Mouse (Mus musculus): ENCODE measurements around the gene Tbx20. TPM values are rescaled to one million over a fixed set of nuclear protein-coding genes. Genes with fewer than 3 reads are reported as not detected.
A peak's percentile ranks its signal among the peaks of the same experiment; 100 is the strongest.

Tbx20 gene
- polyA plus RNA-seq, 1 experiment from 2014 or later: 2.1 TPM

DNA sequence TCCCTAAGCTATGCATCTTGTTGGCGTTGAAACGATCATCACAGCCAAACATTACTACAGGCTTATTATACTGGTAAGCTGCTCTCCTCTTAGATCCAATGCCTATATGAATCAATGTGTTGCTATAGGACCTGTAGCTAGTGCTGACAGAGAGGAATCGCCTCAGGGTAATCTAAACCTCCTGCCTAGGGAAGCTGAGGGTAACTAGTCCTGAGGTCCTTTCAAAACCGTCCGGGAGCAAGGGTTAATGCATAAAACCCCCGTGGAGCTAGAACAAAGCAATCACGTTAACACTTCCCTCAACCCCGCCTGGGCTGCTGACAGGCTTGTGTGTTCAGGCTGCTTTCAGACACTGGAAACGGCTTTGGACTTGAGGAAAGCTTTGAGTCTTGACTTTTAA lies 2.4 kb upstream of the Tbx20 start:
- Histone ChIP-seq H3K36me3 (no peaks in the 10 kb centered on the region), H3K9me3 (no peaks in the 10 kb centered on the region), H3K27ac (no peak overlapping the region), H3K27me3 (peaks cover 97% of the 10 kb centered on the region), H3K9ac (no peak overlapping the region), H3K4me3 (no peak overlapping the region), H3K4me1 (replicated peaks) (peaks cover 34% of the 10 kb centered on the region), H3K4me2 (no peak overlapping the region)
- 1% methylated on average over 9 of the region's 9 CpGs for WGBS
- ATAC-seq (ENCODE audit: low FRiP score): no peak

DNA sequence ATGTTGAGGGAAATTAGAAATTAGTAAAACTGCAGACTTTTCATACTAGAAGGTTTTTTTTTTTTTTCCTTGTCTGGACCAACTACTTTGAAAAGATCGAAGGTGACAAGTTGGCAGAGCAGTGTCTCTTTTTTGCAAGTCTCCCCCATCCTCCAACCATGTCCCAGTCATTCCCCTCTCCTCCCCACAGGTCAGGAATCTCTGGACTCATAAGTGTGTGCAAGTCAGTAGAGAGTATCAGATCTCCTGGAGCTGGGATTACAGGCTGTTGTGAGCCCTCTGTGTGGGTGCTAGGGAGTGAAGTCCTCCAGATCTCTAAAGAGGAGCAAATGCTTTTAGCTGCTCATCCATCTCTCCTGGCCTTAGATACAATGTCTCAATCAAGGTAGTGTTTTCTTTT lies 1.5 kb upstream of the Tbx20 start:
- Histone ChIP-seq H3K9me3 (no peaks in the 10 kb centered on the region), H3K4me3 (no peak overlapping the region), H3K27ac (no peak overlapping the region), H3K27me3 (peaks cover 97% of the 10 kb centered on the region), H3K4me1 (replicated peaks) (peaks cover 28% of the 10 kb centered on the region), H3K4me2 (no peak overlapping the region), H3K9ac (no peak overlapping the region), H3K36me3 (no peaks in the 10 kb centered on the region)
- no peak for ATAC-seq (ENCODE audit: low FRiP score)
- 15% methylated on average over 1 of the region's 1 CpGs for WGBS

DNA sequence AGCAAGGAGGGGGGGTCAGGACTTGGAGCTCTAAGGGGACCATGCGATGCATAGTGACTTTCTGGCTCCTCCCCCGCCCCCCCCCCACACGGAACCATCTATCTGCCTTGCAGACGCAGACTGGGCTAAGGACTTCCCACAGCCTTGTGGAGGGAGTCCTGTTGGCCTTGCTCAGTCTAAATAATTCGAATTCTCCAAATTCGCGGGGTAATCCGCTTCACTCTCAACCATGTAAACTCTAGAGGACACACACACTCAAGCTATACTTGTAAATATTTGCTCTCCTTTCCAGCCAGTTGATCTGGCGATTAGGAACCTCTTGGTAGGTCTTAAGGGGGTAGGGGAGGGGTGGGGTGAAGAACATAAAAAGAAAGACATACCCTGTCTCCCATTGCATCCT lies 898 bp upstream of the Tbx20 start:
- H3K9me3 ChIP-seq: no peaks in the 10 kb centered on the region
- WGBS: 1% methylated on average over 9 of the region's 9 CpGs
- no peaks in the 10 kb centered on the region for H3K36me3 ChIP-seq
- H3K4me1 ChIP-seq (replicated peaks): peaks cover 32% of the 10 kb centered on the region
- H3K27me3 ChIP-seq: peaks cover 97% of the 10 kb centered on the region
- H3K27ac ChIP-seq: no peak overlapping the region
- ATAC-seq (ENCODE audit: low FRiP score): no peak
- H3K4me2 ChIP-seq: no peak overlapping the region
- no peak overlapping the region for H3K9ac ChIP-seq
- no peak overlapping the region for H3K4me3 ChIP-seq

DNA sequence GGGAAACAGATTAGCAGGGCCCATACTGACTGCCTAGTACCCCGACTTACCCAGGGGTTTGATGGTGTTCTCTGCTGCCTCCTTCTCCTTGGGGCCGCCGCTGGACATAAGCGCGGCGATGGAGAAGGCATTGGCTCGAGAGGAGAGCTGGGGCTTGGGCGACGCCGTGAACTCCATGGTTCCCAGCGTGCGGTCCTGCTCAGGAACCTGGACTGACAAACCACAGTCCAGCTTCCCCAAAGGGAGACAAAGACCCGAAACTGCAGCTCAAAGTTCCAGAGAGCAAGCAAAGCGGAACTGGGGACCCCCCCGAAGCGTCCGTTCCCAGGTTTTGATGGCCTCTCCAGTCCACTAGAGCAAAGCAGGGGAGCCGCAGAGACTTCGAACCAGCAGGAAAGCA lies 434 bp downstream of the Tbx20 start:
- Histone ChIP-seq H3K27me3 (peaks cover 94% of the 10 kb centered on the region), H3K4me2 (peak overlapping the region; percentile 44), H3K4me1 (replicated peaks) (peaks cover 33% of the 10 kb centered on the region), H3K27ac (no peak overlapping the region), H3K9me3 (no peaks in the 10 kb centered on the region), H3K9ac (no peak overlapping the region), H3K36me3 (no peaks in the 10 kb centered on the region), H3K4me3 (peak overlapping the region; percentile 30)
- ATAC-seq (ENCODE audit: low FRiP score): peak; percentile 23; the same call in 1 of the 2 replicates
- under 1% methylated on average over 19 of the region's 19 CpGs for WGBS

DNA sequence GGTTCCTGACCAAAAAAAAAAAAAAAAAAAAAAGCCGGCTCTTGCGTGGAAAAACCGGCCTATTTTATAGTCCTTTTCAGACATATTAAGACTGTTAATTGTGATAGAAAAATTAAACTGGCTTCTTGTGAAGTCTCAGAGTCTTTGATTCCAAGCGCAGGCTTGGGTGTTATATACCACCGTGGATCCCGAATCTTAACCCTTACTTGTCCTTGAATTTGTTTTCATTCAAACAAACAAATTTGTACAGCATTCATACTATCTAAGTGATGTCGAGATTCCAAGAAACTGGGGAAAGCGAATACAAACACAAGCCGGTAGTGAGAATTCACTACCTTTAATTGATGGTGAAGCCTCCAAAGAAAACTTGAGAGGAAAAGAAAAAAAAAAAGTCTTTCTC lies 932 bp downstream of the Tbx20 start:
- WGBS: under 1% methylated on average over 9 of the region's 9 CpGs
- Histone ChIP-seq H3K4me2 (no peak overlapping the region), H3K36me3 (no peaks in the 10 kb centered on the region), H3K9me3 (no peaks in the 10 kb centered on the region), H3K27ac (no peak overlapping the region), H3K4me3 (peak overlapping the region; percentile 30; the same call in 1 of the 2 replicates), H3K9ac (no peak overlapping the region), H3K27me3 (peaks cover 95% of the 10 kb centered on the region), H3K4me1 (replicated peaks) (peaks cover 33% of the 10 kb centered on the region)
- no peak for ATAC-seq (ENCODE audit: low FRiP score)

DNA sequence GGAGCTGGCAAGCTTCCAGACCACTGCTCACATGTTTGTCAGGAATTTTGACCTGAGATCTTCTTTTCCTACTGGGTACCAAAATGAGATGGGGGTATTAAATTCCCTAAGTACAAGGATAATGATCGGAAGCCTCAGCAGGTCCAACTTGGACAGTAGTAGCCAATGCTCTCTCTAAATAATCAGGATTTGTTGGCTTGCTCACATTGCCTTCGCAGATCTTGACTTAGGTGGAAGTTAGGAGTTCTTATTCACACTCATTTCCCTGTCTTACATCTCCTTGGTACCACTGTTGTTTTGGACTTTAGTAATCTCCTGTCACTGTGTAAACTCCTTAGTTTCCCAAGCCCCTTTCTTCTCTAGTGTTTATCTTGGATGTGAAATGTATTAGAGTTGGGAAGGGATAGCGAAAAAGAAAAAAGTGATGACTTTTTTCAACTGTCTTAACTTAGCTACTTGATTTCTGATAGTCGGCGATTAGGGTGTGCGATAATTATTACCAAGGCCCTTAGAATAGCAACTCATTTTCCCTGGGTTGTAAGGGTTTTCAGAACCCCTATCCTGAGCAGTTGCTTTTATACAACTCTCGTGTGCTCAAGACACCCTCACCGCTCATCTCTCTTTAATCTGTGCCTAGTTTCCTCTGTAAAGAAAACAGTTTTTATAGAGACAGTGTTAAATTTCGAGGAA lies 1.5 kb downstream of the Tbx20 start:
- Histone ChIP-seq H3K4me2 (no peak overlapping the region), H3K9me3 (no peaks in the 10 kb centered on the region), H3K4me3 (no peak overlapping the region), H3K4me1 (replicated peaks) (peaks cover 27% of the 10 kb centered on the region), H3K36me3 (no peaks in the 10 kb centered on the region), H3K27me3 (peaks cover 95% of the 10 kb centered on the region), H3K9ac (no peak overlapping the region), H3K27ac (no peak overlapping the region)
- ATAC-seq (ENCODE audit: low FRiP score): no peak
- 6% methylated on average over 9 of the region's 9 CpGs for WGBS

DNA sequence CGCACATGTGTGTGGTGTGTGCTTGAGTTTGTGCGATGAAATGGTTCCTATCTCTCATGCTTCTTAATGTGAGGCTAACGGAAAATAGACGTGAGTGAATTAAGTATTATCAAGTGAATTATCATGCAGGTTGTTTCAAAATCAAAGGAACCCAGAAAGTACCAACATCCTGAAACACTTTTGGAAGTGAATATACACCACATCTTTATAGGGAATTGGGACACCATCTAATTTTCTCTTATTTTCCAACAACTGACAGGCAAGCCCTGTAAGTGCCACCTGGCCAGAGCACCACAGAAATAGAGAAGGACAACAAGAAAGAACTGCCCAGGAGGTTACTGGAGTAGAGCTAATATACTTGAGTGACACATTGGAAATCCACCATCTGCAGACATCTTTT lies 2.4 kb downstream of the Tbx20 start:
- no peak overlapping the region for H3K4me3 ChIP-seq
- 12% methylated on average over 4 of the region's 4 CpGs for WGBS
- no peak overlapping the region for H3K4me2 ChIP-seq

DNA sequence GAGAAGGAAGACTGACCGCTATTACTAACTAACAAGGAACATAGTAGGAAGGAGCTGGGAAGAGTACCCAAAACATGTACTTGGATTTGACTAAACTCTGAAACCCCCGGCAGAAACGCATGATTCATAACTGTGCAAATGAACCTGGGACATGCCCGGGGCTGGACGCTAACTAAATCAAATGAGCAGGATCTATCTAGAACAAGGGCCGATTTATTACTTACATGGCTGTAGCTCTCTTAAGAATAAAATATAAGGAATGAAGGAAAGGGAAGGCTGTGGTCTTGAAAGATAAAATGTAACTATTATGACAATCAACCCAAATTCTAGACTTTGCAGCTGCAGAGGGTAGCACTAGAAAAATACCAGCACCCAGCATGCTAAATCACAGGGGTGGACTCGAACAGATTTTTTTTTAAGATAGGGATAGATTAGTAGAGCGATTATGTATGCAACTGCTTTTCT lies 3.1 kb downstream of the Tbx20 start:
- Histone ChIP-seq H3K27me3 (peaks cover 90% of the 10 kb centered on the region), H3K36me3 (no peaks in the 10 kb centered on the region), H3K4me2 (no peak overlapping the region; the same call in 1 of the 2 replicates), H3K9me3 (no peaks in the 10 kb centered on the region), H3K4me1 (replicated peaks) (peaks cover 19% of the 10 kb centered on the region), H3K27ac (no peak overlapping the region), H3K4me3 (peak overlapping the region; percentile 22; the same call in 1 of the 2 replicates), H3K9ac (no peak overlapping the region)
- ATAC-seq (ENCODE audit: low FRiP score): no peak
- WGBS: 9% methylated on average over 8 of the region's 8 CpGs

More for the DNA sequence above, 2.4 kb downstream of the Tbx20 start:
- Histone ChIP-seq H3K27ac (no peak overlapping the region), H3K27me3 (peaks cover 92% of the 10 kb centered on the region), H3K9me3 (no peaks in the 10 kb centered on the region), H3K4me1 (replicated peaks) (peaks cover 20% of the 10 kb centered on the region), H3K36me3 (no peaks in the 10 kb centered on the region), H3K9ac (no peak overlapping the region)
- no peak for ATAC-seq (ENCODE audit: low FRiP score)

DNA sequence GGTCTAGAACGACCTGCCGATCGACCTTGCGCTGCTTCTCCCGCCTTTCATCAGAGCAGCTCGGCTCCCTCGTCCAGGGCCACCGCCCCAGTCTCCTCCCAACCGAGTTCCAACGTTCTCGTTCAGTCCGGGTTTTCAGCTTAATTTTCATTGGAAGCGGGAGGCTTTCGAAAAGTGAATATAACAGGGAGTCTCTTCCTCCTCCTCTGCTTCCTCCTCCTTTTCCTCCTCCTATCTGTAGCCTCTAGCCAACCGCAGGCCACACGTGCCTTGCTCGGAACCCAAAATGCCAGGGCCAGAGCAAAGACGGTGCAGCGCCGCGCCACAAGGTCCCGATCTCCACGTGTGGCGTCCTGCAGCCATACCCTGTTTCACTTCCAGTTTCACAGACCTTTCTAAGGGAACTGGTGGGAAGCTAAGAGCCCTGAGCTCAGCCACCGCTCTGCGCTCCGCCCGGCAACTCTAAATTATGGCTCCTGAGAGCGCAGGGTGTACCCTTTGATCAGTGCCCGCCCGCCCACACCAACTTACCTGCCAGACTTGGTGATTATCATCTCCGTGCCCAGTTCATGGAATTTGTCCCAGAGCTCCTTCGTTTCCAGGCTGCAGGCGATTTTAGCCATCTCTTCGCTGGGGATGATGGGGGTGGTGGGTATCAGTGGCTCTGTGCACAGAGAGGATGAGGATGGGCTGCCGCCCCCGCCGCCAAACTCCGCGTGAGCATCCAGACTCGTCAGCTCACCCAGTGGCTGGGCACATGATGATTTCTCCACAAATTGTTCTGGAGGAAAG lies 3.8 kb downstream of the Tbx20 start:
- under 1% methylated on average over 41 of the region's 41 CpGs for WGBS
- peak overlapping the region; percentile 22 for H3K4me3 ChIP-seq
- no peak for ATAC-seq (ENCODE audit: low FRiP score)

DNA sequence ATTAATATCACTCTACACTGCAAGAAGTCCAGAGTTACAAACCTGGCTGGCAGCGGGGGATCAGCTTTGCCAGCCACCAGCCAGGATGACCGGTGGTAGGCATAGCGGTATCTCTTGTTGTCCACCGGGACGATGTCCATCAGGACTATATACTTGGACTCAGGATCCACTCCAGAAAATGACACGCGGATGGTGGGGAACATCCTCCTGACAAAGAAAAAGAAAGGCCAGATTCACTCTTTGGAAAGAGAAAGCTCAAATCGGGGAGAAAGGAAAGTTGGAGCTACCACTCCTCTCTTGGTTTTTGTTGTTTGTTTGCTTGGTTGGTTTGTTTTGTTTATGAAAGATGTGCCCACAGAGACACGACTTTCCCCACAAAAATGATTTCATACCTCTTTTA lies 4.5 kb downstream of the Tbx20 start:
- H3K4me1 ChIP-seq (replicated peaks): peaks cover 19% of the 10 kb centered on the region
- H3K27ac ChIP-seq: no peak overlapping the region
- no peak overlapping the region for H3K4me2 ChIP-seq
- no peak overlapping the region for H3K9ac ChIP-seq
- H3K9me3 ChIP-seq: no peaks in the 10 kb centered on the region
- H3K4me3 ChIP-seq: no peak overlapping the region
- no peak for ATAC-seq (ENCODE audit: low FRiP score)
- peaks cover 91% of the 10 kb centered on the region for H3K27me3 ChIP-seq
- 4% methylated on average over 9 of the region's 9 CpGs for WGBS
- no peaks in the 10 kb centered on the region for H3K36me3 ChIP-seq

More for the DNA sequence above, 3.8 kb downstream of the Tbx20 start:
- peaks cover 91% of the 10 kb centered on the region for H3K27me3 ChIP-seq
- no peak overlapping the region for H3K9ac ChIP-seq
- H3K4me2 ChIP-seq: peak overlapping the region; percentile 26
- peaks cover 19% of the 10 kb centered on the region for H3K4me1 ChIP-seq (replicated peaks)
- no peaks in the 10 kb centered on the region for H3K36me3 ChIP-seq
- H3K27ac ChIP-seq: no peak overlapping the region
- H3K9me3 ChIP-seq: no peaks in the 10 kb centered on the region

DNA sequence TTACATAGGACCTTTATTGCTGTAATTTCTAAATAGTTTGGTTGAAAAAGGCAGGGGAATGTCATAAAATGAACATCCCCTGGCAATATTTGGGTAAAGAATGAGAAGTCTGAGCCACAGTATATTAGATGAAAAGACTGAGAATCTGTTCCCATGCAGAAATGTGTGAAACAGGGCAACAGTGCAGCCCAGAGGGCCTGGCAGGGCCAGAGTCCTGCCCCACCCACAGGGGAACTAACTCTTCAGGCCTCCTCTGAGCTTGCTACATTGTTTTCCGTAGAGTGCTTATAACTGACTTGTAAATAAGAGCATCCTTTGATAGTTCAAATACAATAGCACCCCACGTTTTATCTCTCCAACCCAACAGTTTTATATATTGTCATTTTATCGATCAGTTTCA lies 7.0 kb downstream of the Tbx20 start:
- H3K27ac ChIP-seq: no peak overlapping the region
- no peak overlapping the region for H3K4me3 ChIP-seq
- no peaks in the 10 kb centered on the region for H3K36me3 ChIP-seq
- ATAC-seq (ENCODE audit: low FRiP score): no peak
- peaks cover 75% of the 10 kb centered on the region for H3K27me3 ChIP-seq
- no peak overlapping the region for H3K4me2 ChIP-seq
- 39% methylated on average over 3 of the region's 3 CpGs for WGBS
- H3K4me1 ChIP-seq (replicated peaks): 0 out of 2 replicates have a peak, but pooled peaks cover 8% of the 10 kb centered on the region
- H3K9ac ChIP-seq: no peak overlapping the region
- H3K9me3 ChIP-seq: no peaks in the 10 kb centered on the region

DNA sequence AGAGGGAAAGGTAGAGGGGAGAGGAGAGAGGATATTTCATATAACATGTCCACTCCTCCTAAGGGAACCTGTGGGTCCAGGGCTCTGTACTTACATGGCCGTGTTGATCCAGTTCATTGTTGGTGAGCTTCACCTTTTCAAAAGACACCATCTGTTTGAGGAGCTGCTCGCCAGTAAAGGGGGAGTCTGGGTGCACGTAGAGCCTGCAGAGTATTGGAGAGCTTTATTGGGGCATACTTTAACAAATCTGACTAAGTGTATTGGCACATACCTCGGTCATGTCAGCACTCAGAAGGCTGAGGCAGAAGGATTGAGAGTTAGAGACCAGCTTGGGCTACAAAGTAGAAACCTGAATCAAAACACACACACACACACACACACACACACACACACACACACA lies 8.5 kb downstream of the Tbx20 start:
- Histone ChIP-seq H3K4me3 (no peak overlapping the region), H3K36me3 (no peaks in the 10 kb centered on the region), H3K27ac (no peak overlapping the region), H3K4me2 (no peak overlapping the region), H3K9ac (no peak overlapping the region), H3K27me3 (peaks cover 66% of the 10 kb centered on the region), H3K4me1 (replicated peaks) (0 out of 2 replicates have a peak, but pooled peaks cover 6% of the 10 kb centered on the region), H3K9me3 (no peaks in the 10 kb centered on the region)
- WGBS: 55% methylated on average over 4 of the region's 4 CpGs
- ATAC-seq (ENCODE audit: low FRiP score): no peak
